Comparison of ENCODE assay signal across 7 mouse cellular contexts in genomic region chr12:55446746-55447395, GRCm38 (mm10). TPM values are rescaled to one million over a fixed set of nuclear protein-coding genes. Genes with fewer than 3 reads are reported as not detected.
DNase-seq lines count a peak whose midpoint lies in the region; ATAC-seq and TF ChIP-seq lines count a peak whose summit lies in the region.

No protein-coding gene starts in this region.

- H3K4me3 ChIP-seq in bone marrow, adult 2 months (replicated peaks; ENCODE audit: control insufficient read depth, low read depth, low read length) = no peak overlapping the region
- H3K4me3 ChIP-seq in embryonic facial prominence, embryonic 14.5 days (ENCODE audit: low read depth, low read length) = no peak overlapping the region
- H3K4me3 ChIP-seq in limb, embryonic 13.5 days = no peak overlapping the region
- no peak overlapping the region for H3K4me3 ChIP-seq in midbrain, embryonic 14.5 days (replicated peaks; ENCODE audit: low read depth, low read length)

- no peaks in the 10 kb centered on the region for H3K9me3 ChIP-seq in embryonic facial prominence, embryonic 14.5 days (ENCODE audit: control insufficient read depth, low read length)
- no peaks in the 10 kb centered on the region for H3K9me3 ChIP-seq in limb, embryonic 13.5 days
- no peaks in the 10 kb centered on the region for H3K9me3 ChIP-seq in midbrain, embryonic 14.5 days (ENCODE audit: control insufficient read depth, low read length)

- WGBS in bone marrow, adult 2 months = 4% methylated on average over 13 of the region's 13 CpGs
- 12% methylated on average over 13 of the region's 13 CpGs for WGBS in embryonic facial prominence, embryonic 14.5 days
- WGBS in limb, embryonic 13.5 days = 20% methylated on average over 13 of the region's 13 CpGs
- 35% methylated on average over 13 of the region's 13 CpGs for WGBS in midbrain, embryonic 14.5 days

- ATAC-seq in embryonic facial prominence, embryonic 14.5 days (ENCODE audit: low read depth) = peak; percentile 85
- peak; percentile 85 for ATAC-seq in limb, embryonic 13.5 days (ENCODE audit: low FRiP score, low read depth)
- peak; percentile 87 for ATAC-seq in midbrain, embryonic 14.5 days (ENCODE audit: low FRiP score, low TSS enrichment)

- H3K27ac ChIP-seq in bone marrow, adult 2 months (ENCODE audit: control insufficient read depth, insufficient read depth, low read depth, low read length, poor library complexity) = peak overlapping the region; percentile 88
- peak overlapping the region; percentile 75 for H3K27ac ChIP-seq in embryonic facial prominence, embryonic 14.5 days (replicated peaks; ENCODE audit: low read depth, low read length)
- H3K27ac ChIP-seq in limb, embryonic 13.5 days = peak overlapping the region; percentile 92
- peak overlapping the region; percentile 82 for H3K27ac ChIP-seq in midbrain, embryonic 14.5 days (replicated peaks; ENCODE audit: low read depth, low read length)

- no peaks in the 10 kb centered on the region for H3K36me3 ChIP-seq in embryonic facial prominence, embryonic 14.5 days (ENCODE audit: control insufficient read depth, insufficient read depth, low read length)
- no peaks in the 10 kb centered on the region for H3K36me3 ChIP-seq in limb, embryonic 13.5 days
- no peaks in the 10 kb centered on the region for H3K36me3 ChIP-seq in midbrain, embryonic 14.5 days (ENCODE audit: control insufficient read depth, insufficient read depth, low read length)

- peaks cover 15% of the 10 kb centered on the region for H3K4me1 ChIP-seq in bone marrow, adult 2 months (ENCODE audit: control insufficient read depth, insufficient read depth, low read length)
- H3K4me1 ChIP-seq in embryonic facial prominence, embryonic 14.5 days (ENCODE audit: control insufficient read depth, insufficient read depth, low read length) = peaks cover 40% of the 10 kb centered on the region
- H3K4me1 ChIP-seq in limb, embryonic 13.5 days = peaks cover 37% of the 10 kb centered on the region
- H3K4me1 ChIP-seq in midbrain, embryonic 14.5 days (ENCODE audit: control insufficient read depth, insufficient read depth, low read length) = peaks cover 8% of the 10 kb centered on the region; the same call in 1 of the 2 replicates

- TF ChIP-seq POLR2A in bone marrow, adult 2 months (IDR thresholded peaks at IDR 0.05; ENCODE audit: borderline replicate concordance, control insufficient read depth, low read depth, low read length) = no peak

- peak; percentile 91 for DNase-seq in embryonic facial prominence, embryonic 14.5 days (ENCODE audit: low spot score)
- DNase-seq in heart, adult 9 months (ENCODE audit: low spot score in 2 of 2) = peak; percentile 90 to 91
- DNase-seq in kidney, adult 9 months = peak; percentile 70
- peak; percentile 77 for DNase-seq in midbrain, embryonic 14.5 days
- peak; percentile 34 for DNase-seq in spleen, adult 12 weeks (ENCODE audit: low spot score)

- no peak overlapping the region for H3K4me2 ChIP-seq in embryonic facial prominence, embryonic 14.5 days (ENCODE audit: low read depth, low read length)
- H3K4me2 ChIP-seq in limb, embryonic 13.5 days (replicated peaks) = peak overlapping the region; percentile 12
- no peak overlapping the region for H3K4me2 ChIP-seq in midbrain, embryonic 14.5 days (ENCODE audit: low read length)

- peak overlapping the region; percentile 17; the same call in 1 of the 2 replicates for H3K9ac ChIP-seq in embryonic facial prominence, embryonic 14.5 days (ENCODE audit: low read depth, low read length)
- 0 out of 2 replicates have a peak overlapping the region, but pooled peaks have one; percentile 25 for H3K9ac ChIP-seq in limb, embryonic 13.5 days
- H3K9ac ChIP-seq in midbrain, embryonic 14.5 days (replicated peaks; ENCODE audit: low read length) = no peak overlapping the region; the same call in 1 of the 2 replicates

- H3K27me3 ChIP-seq in embryonic facial prominence, embryonic 14.5 days (replicated peaks; ENCODE audit: control insufficient read depth, insufficient read depth, low read length) = no peaks in the 10 kb centered on the region
- H3K27me3 ChIP-seq in limb, embryonic 13.5 days = no peaks in the 10 kb centered on the region
- H3K27me3 ChIP-seq in midbrain, embryonic 14.5 days (ENCODE audit: control insufficient read depth, insufficient read depth, low read length) = no peaks in the 10 kb centered on the region

- TF ChIP-seq CTCF in bone marrow, adult 2 months (IDR thresholded peaks at IDR 0.05; ENCODE audit: control insufficient read depth, insufficient read depth, low read length) = no peak

RNA-seq across cellular contexts. Expression of gene Nfkbia, which starts 45.6 kb away (rescaled TPM):
- polyA plus RNA-seq in bone marrow, adult 2 months (2011; ENCODE audit: insufficient read depth, insufficient read length, low replicate concordance, missing spikeins) = 51.8 and 91.0 TPM in 2 replicates
- polyA plus RNA-seq in embryonic facial prominence, embryonic 14.5 days (2014; fragmentation: Nextera tagmentation; extraction: Ambion mirVana) = 101 and 102 TPM in 2 replicates
- 131 and 136 TPM in 2 replicates for polyA plus RNA-seq in limb, embryonic 13.5 days (2015; fragmentation: Nextera tagmentation; extraction: Ambion mirVana)
- polyA plus RNA-seq in midbrain, embryonic 14.5 days (2014; fragmentation: Nextera tagmentation; extraction: Ambion mirVana) = 49.6 and 52.1 TPM in 2 replicates

Comparison
In these comparisons a context has a peak if more than half of its experiments do, and no peak if none do; other contexts are left out.
1. DNase-seq: peak in every context shown above with its lines; median percentile 91 in embryonic facial prominence, embryonic 14.5 days; 90 in heart, adult 9 months; 77 in midbrain, embryonic 14.5 days; 70 in kidney, adult 9 months; 34 in spleen, adult 12 weeks.